Mouse (Mus musculus): ENCODE results near the gene 4930519P11Rik. TPM values are rescaled to one million over a fixed set of nuclear protein-coding genes. Genes with fewer than 3 reads are reported as not detected.

4930519P11Rik gene
- polyA plus RNA-seq, 1 experiment from 2014 or later: 0.41 TPM

DNA sequence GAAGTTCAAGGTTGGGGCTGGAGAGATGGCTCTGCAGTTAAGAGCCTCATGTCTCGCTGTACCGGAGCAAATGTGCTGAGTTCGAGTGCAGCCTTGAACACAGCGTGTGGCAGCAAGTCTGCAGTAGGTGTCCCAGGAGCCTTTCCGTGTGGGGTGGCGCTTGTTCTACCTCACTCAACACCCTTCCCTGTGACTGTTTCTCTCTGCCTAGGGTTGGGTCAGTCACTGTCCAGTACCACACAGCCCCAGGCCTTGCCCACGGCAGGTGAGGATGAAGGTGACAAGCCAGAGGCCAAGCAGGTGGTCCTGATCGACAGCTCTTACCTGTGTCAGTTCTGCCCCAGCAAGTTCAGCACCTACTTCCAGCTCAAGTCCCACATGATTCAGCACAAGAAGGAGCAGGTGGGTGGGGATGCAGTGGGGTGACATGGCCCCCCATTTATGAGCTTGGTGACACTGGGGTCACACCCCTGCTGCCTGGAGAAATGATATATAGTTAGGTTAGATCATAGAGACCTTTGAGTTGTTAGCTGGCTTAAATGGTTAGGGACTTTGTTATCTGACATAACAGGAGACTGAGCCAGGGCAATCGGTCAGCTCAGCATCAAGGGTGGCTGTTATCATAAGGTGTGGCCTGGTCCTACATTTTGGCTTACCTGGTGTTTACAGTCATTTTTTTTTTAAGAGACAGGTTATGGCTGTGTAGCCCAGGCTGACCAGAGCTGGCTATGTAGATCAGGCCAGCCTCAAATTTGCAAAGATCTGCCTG lies 20.8 kb upstream of the 4930519P11Rik start:
- H3K27ac ChIP-seq (ENCODE audit: low read length): no peak overlapping the region
- no peak overlapping the region for H3K4me3 ChIP-seq (ENCODE audit: low read depth, low read length)
- H3K27me3 ChIP-seq (ENCODE audit: control insufficient read depth, insufficient read depth, low read depth, low read length): no peaks in the 10 kb centered on the region
- H3K9ac ChIP-seq (ENCODE audit: low read depth, low read length): no peak overlapping the region
- 93% methylated on average over 9 of the region's 9 CpGs for WGBS
- H3K36me3 ChIP-seq (ENCODE audit: control insufficient read depth, insufficient read depth, low read length): peaks cover 34% of the 10 kb centered on the region
- no peak for ATAC-seq
- H3K9me3 ChIP-seq (replicated peaks; ENCODE audit: control insufficient read depth, low read length, poor library complexity, severe bottlenecking): no peaks in the 10 kb centered on the region
- no peak overlapping the region for H3K4me2 ChIP-seq (ENCODE audit: low read length)
- no peaks in the 10 kb centered on the region for H3K4me1 ChIP-seq (ENCODE audit: control insufficient read depth, insufficient read depth, low read length)

GRCm38 (mm10) chr2:154633039-154633742 lies 20.0 kb upstream of the 4930519P11Rik start:
- no peaks in the 10 kb centered on the region for H3K9me3 ChIP-seq (replicated peaks; ENCODE audit: control insufficient read depth, low read length, poor library complexity, severe bottlenecking)
- ATAC-seq: no peak
- no peaks in the 10 kb centered on the region for H3K27me3 ChIP-seq (ENCODE audit: control insufficient read depth, insufficient read depth, low read depth, low read length)
- H3K27ac ChIP-seq (ENCODE audit: low read length): no peak overlapping the region
- no peak overlapping the region for H3K4me3 ChIP-seq (ENCODE audit: low read depth, low read length)
- no peak overlapping the region for H3K4me2 ChIP-seq (ENCODE audit: low read length)
- H3K9ac ChIP-seq (ENCODE audit: low read depth, low read length): no peak overlapping the region
- WGBS: 94% methylated on average over 5 of the region's 5 CpGs
- peaks cover 36% of the 10 kb centered on the region for H3K36me3 ChIP-seq (ENCODE audit: control insufficient read depth, insufficient read depth, low read length)
- no peaks in the 10 kb centered on the region for H3K4me1 ChIP-seq (ENCODE audit: control insufficient read depth, insufficient read depth, low read length)

DNA sequence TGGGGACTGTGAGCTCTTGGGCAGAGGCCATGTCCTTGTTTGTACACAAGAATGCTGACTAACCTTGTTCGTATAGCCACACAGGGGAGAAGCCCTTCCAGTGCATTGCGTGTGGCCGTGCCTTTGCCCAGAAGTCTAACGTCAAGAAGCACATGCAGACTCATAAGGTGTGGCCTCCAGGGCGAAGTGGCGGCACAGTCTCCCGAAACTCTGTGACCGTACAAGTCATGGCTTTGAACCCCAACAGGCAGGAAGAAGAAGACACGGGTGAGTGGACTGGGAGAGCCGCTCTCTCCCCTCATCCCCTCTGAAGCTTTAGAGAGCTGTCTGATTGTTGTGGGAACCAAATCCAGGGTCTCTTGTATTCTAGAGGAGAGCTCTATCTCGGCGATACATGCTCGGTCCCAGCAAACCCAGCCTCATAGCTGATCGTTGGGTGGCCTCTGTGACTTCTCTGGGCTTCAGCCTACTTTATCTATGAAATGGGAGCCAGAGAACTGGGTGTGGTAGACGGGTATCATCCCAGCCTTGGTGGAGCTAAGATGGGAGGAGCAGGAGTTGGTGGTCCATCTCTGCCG lies 19.1 kb upstream of the 4930519P11Rik start:
- H3K9ac ChIP-seq (ENCODE audit: low read depth, low read length): no peak overlapping the region
- H3K36me3 ChIP-seq (ENCODE audit: control insufficient read depth, insufficient read depth, low read length): peaks cover 32% of the 10 kb centered on the region
- H3K4me2 ChIP-seq (ENCODE audit: low read length): no peak overlapping the region
- H3K4me1 ChIP-seq (ENCODE audit: control insufficient read depth, insufficient read depth, low read length): no peaks in the 10 kb centered on the region
- no peaks in the 10 kb centered on the region for H3K9me3 ChIP-seq (replicated peaks; ENCODE audit: control insufficient read depth, low read length, poor library complexity, severe bottlenecking)
- H3K27ac ChIP-seq (ENCODE audit: low read length): no peak overlapping the region
- ATAC-seq: no peak
- no peaks in the 10 kb centered on the region for H3K27me3 ChIP-seq (ENCODE audit: control insufficient read depth, insufficient read depth, low read depth, low read length)
- 92% methylated on average over 16 of the region's 16 CpGs for WGBS
- H3K4me3 ChIP-seq (ENCODE audit: low read depth, low read length): no peak overlapping the region

- Histone ChIP-seq H3K4me2 (ENCODE audit: low read length) (no peak overlapping the region), H3K4me1 (ENCODE audit: control insufficient read depth, insufficient read depth, low read length) (no peaks in the 10 kb centered on the region), H3K4me3 (ENCODE audit: low read depth, low read length) (no peak overlapping the region), H3K27me3 (ENCODE audit: control insufficient read depth, insufficient read depth, low read depth, low read length) (no peaks in the 10 kb centered on the region), H3K9ac (ENCODE audit: low read depth, low read length) (no peak overlapping the region), H3K9me3 (replicated peaks; ENCODE audit: control insufficient read depth, low read length, poor library complexity, severe bottlenecking) (no peaks in the 10 kb centered on the region), H3K27ac (ENCODE audit: low read length) (no peak overlapping the region), H3K36me3 (ENCODE audit: control insufficient read depth, insufficient read depth, low read length) (peaks cover 24% of the 10 kb centered on the region)
- no peak for ATAC-seq
- WGBS: 92% methylated on average over 5 of the region's 5 CpGs
Measured at GRCm38 (mm10) chr2:154630531-154630930, 17.3 kb upstream of the 4930519P11Rik start.

DNA sequence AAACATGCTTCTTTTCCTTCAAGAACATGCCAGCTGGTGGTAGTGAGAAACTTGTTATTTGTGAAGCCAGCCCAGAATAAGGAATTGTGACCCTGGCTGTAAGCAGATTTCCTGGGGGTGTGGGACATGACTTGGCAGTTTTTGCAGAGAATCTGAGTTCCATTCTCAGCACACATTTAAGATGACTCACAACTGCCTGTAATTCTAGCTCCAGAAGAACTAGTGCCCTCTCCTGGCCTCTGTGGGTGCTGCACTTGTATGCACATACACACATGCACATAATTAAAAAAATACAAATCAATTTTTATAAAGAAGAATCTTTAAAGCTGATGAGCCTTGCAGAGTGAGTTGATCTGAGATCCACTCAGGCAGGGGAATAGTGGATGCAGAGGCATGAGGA lies 10.9 kb upstream of the 4930519P11Rik start:
- no peak overlapping the region for H3K4me2 ChIP-seq (ENCODE audit: low read length)
- no peaks in the 10 kb centered on the region for H3K4me1 ChIP-seq (ENCODE audit: control insufficient read depth, insufficient read depth, low read length)
- no peaks in the 10 kb centered on the region for H3K27me3 ChIP-seq (ENCODE audit: control insufficient read depth, insufficient read depth, low read depth, low read length)
- no peaks in the 10 kb centered on the region; the same call in 1 of the 2 replicates for H3K9me3 ChIP-seq (replicated peaks; ENCODE audit: control insufficient read depth, low read length, poor library complexity, severe bottlenecking)
- H3K4me3 ChIP-seq (ENCODE audit: low read depth, low read length): no peak overlapping the region
- H3K9ac ChIP-seq (ENCODE audit: low read depth, low read length): no peak overlapping the region
- H3K27ac ChIP-seq (ENCODE audit: low read length): no peak overlapping the region
- H3K36me3 ChIP-seq (ENCODE audit: control insufficient read depth, insufficient read depth, low read length): peaks cover 33% of the 10 kb centered on the region
- ATAC-seq: no peak

- H3K27me3 ChIP-seq (ENCODE audit: control insufficient read depth, insufficient read depth, low read depth, low read length): no peaks in the 10 kb centered on the region
- H3K4me3 ChIP-seq (ENCODE audit: low read depth, low read length): no peak overlapping the region
- H3K4me2 ChIP-seq (ENCODE audit: low read length): no peak overlapping the region
- H3K9ac ChIP-seq (ENCODE audit: low read depth, low read length): no peak overlapping the region
- H3K4me1 ChIP-seq (ENCODE audit: control insufficient read depth, insufficient read depth, low read length): no peaks in the 10 kb centered on the region
- no peak for ATAC-seq
- peaks cover 23% of the 10 kb centered on the region for H3K36me3 ChIP-seq (ENCODE audit: control insufficient read depth, insufficient read depth, low read length)
- H3K9me3 ChIP-seq (replicated peaks; ENCODE audit: control insufficient read depth, low read length, poor library complexity, severe bottlenecking): no peaks in the 10 kb centered on the region; the same call in 1 of the 2 replicates
- H3K27ac ChIP-seq (ENCODE audit: low read length): no peak overlapping the region
- WGBS: 91% methylated on average over 5 of the region's 5 CpGs
Measured at GRCm38 (mm10) chr2:154621684-154622083, 8.4 kb upstream of the 4930519P11Rik start.

DNA sequence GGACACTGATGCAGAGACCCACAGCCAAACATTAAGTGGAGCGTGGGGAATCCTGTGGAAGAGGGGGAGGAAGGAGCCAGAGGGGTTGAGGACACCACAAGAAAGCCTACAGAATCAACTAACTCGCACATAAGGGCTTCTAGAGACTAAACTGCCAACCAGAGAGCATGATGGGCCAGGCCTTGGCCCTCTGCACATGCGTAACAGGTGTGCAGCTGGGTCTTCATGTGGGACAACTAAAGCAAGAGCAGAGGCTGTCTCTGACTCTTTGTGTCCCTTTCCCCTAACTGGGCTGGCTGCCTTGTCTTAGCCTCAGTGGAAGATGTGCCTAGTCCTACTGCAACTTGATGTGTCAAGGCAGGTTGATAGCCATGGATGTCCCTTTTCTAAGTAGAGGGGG lies 3.8 kb upstream of the 4930519P11Rik start:
- no peaks in the 10 kb centered on the region for H3K27me3 ChIP-seq (ENCODE audit: control insufficient read depth, insufficient read depth, low read depth, low read length)
- WGBS: 92% methylated on average over 3 of the region's 3 CpGs

GRCm38 (mm10) chr2:154615674-154616073 lies 2.4 kb upstream of the 4930519P11Rik start:
- ATAC-seq: no peak
- no peaks in the 10 kb centered on the region for H3K9me3 ChIP-seq (replicated peaks; ENCODE audit: control insufficient read depth, low read length, poor library complexity, severe bottlenecking)
- no peak overlapping the region for H3K27ac ChIP-seq (ENCODE audit: low read length)
- H3K27me3 ChIP-seq (ENCODE audit: control insufficient read depth, insufficient read depth, low read depth, low read length): no peaks in the 10 kb centered on the region
- no peak overlapping the region for H3K4me3 ChIP-seq (ENCODE audit: low read depth, low read length)
- H3K36me3 ChIP-seq (ENCODE audit: control insufficient read depth, insufficient read depth, low read length): no peaks in the 10 kb centered on the region
- H3K4me2 ChIP-seq (ENCODE audit: low read length): no peak overlapping the region
- H3K9ac ChIP-seq (ENCODE audit: low read depth, low read length): no peak overlapping the region
- H3K4me1 ChIP-seq (ENCODE audit: control insufficient read depth, insufficient read depth, low read length): peaks cover 14% of the 10 kb centered on the region
- 93% methylated on average over 5 of the region's 5 CpGs for WGBS

More for the DNA sequence above, 3.8 kb upstream of the 4930519P11Rik start:
- H3K36me3 ChIP-seq (ENCODE audit: control insufficient read depth, insufficient read depth, low read length): no peaks in the 10 kb centered on the region
- ATAC-seq: no peak
- no peak overlapping the region for H3K27ac ChIP-seq (ENCODE audit: low read length)
- H3K4me3 ChIP-seq (ENCODE audit: low read depth, low read length): no peak overlapping the region
- H3K9me3 ChIP-seq (replicated peaks; ENCODE audit: control insufficient read depth, low read length, poor library complexity, severe bottlenecking): no peaks in the 10 kb centered on the region
- H3K4me1 ChIP-seq (ENCODE audit: control insufficient read depth, insufficient read depth, low read length): peaks cover 14% of the 10 kb centered on the region
- H3K9ac ChIP-seq (ENCODE audit: low read depth, low read length): no peak overlapping the region
- H3K4me2 ChIP-seq (ENCODE audit: low read length): no peak overlapping the region

All from midbrain, embryonic 16.5 days (tissue).